Mouse (Mus musculus) E14TG2a.4 (cell line): ENCODE data around the gene Coq10a.

Experiments
- H3K27me3 ChIP-seq: 2 replicates; pipeline ENCODE4 v1.6.1; 2014; ENCODE audit warnings: low read length, control low read depth; ENCODE audit not compliant: insufficient read depth
- H3K36me3 ChIP-seq: 2 replicates; pipeline ENCODE4 v1.6.1; 2014; ENCODE audit warnings: low read length, control low read depth; ENCODE audit not compliant: insufficient read depth
- H3K4me1 ChIP-seq: replicated peaks from 2 replicates; pipeline ENCODE4 v1.6.1; 2014; ENCODE audit warnings: low read depth, low read length, control low read depth
- H3K4me3 ChIP-seq: replicated peaks from 2 replicates; pipeline ENCODE4 v1.5.1; 2014; ENCODE audit warnings: mild to moderate bottlenecking, low read length
- H3K9me3 ChIP-seq: 2 replicates; pipeline ENCODE4 v1.6.1; 2014; ENCODE audit warnings: low read length, control low read depth
- CTCF ChIP-seq: conservative IDR thresholded peaks from 2 replicates; pipeline ENCODE4 v1.5.1; 2014; ENCODE audit warnings: low read length
- NANOG ChIP-seq: IDR thresholded peaks from 2 replicates; pipeline ENCODE4 v1.6.1; 2014; ENCODE audit warnings: borderline replicate concordance, low read length, mixed read lengths
- POU5F1 ChIP-seq: IDR thresholded peaks from 2 replicates; pipeline ENCODE4 v1.6.1; 2014; ENCODE audit warnings: low read length, borderline replicate concordance

The Coq10a gene

DNA sequence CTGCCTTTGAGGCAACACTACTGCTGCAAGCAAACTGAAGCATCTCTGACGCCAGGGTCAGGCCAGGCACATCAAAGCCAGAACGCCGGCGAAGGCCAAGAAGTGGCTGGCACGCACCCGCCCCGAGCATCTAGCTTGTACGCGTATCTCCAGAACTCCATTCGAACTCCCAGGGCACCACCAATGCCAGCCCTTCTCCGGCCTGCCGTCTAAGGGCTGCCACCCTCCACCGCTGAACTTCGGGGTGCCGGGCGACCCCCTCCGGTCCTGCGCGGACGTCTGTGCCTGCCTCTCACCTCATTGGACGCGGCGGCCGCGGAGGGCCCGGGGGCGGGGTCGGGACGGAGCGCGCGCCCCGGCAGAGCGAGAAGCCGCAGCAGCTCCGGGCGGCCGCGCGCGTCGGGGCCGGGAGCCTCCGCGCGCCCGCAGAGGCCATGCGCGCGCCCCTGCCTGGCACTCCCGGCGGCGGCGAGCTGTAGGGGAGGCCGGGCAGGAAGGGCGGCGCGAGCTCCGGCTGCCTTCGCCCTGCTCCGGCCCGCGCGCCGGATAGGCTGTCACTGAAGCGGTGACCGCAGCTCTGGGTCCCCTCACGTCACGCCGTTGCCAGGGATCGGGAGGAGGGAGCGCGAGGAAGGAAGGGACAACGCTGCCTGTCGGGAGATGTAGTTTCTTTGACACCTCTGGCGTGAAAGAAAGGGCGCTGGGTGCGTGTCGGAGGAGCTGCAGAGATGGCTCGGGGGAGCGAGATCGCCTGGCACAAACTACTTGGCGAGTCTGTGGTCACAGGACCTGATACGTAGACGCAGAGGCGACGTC is at the start of gene Coq10a:
TSS of gene Coq10a (minus strand) at position 596 of the 816 bp plus-strand sequence.
- no peaks in the 10 kb centered on the region for H3K27me3 ChIP-seq
- peak within 1 kb of the TSS; percentile 89 for H3K4me3 ChIP-seq
- no peaks in the 10 kb centered on the region for H3K9me3 ChIP-seq
- H3K4me1 ChIP-seq = peaks cover 68% of the 10 kb centered on the region
- H3K36me3 ChIP-seq = peaks cover 30% of the 10 kb centered on the region
- TF ChIP-seq POU5F1 (no peak), NANOG (no peak), CTCF (no peak)

GRCm38 (mm10) chr10:128414848-128415247 is 46.1 kb upstream of the Coq10a start:
- no peaks in the 10 kb centered on the region for H3K9me3 ChIP-seq
- TF ChIP-seq NANOG (no peak), CTCF (no peak), POU5F1 (no peak)
- H3K27me3 ChIP-seq = no peaks in the 10 kb centered on the region
- H3K4me3 ChIP-seq = no peak overlapping the region
- peaks cover 58% of the 10 kb centered on the region for H3K4me1 ChIP-seq
- peaks cover 59% of the 10 kb centered on the region for H3K36me3 ChIP-seq

DNA sequence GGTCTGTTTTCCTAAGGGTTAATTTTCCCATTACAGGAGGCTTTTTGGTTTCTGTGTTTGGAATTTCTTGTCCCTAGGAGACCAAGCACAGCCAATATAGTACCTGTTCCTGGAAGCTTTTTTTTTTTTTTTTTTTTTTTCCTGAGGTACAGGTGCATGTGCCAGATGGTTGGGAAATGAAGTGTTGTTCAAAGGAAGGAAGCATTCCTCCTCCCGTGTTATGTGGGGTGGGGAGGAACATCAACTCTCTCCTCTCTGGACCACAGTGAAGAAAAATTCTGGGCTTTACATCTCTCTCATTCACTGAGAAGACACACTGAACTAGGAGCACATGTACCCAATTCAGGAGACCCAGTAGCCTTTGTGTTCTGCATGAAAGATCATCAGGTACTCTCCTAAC is 44.3 kb upstream of the Coq10a start:
- Histone ChIP-seq H3K27me3 (no peaks in the 10 kb centered on the region), H3K9me3 (no peaks in the 10 kb centered on the region), H3K36me3 (peaks cover 53% of the 10 kb centered on the region), H3K4me1 (peaks cover 65% of the 10 kb centered on the region), H3K4me3 (peak overlapping the region; percentile 95)
- TF ChIP-seq POU5F1 = no peak
- no peak for TF ChIP-seq CTCF
- TF ChIP-seq NANOG = no peak

- Histone ChIP-seq H3K4me3 (peak overlapping the region; percentile 95), H3K36me3 (peaks cover 52% of the 10 kb centered on the region), H3K4me1 (peaks cover 67% of the 10 kb centered on the region), H3K27me3 (no peaks in the 10 kb centered on the region), H3K9me3 (no peaks in the 10 kb centered on the region)
- no peak for TF ChIP-seq CTCF
- TF ChIP-seq POU5F1 = no peak
- no peak for TF ChIP-seq NANOG
These were observed 43.8 kb upstream of the Coq10a start for GRCm38 (mm10) chr10:128412558-128412957.

- TF ChIP-seq POU5F1 = no peak
- TF ChIP-seq NANOG = no peak
- no peak for TF ChIP-seq CTCF
- H3K36me3 ChIP-seq = peaks cover 53% of the 10 kb centered on the region
- no peaks in the 10 kb centered on the region for H3K27me3 ChIP-seq
- peak overlapping the region; percentile 95 for H3K4me3 ChIP-seq
- no peaks in the 10 kb centered on the region for H3K9me3 ChIP-seq
- H3K4me1 ChIP-seq = peaks cover 65% of the 10 kb centered on the region
These were observed 43.2 kb upstream of the Coq10a start for GRCm38 (mm10) chr10:128412055-128412381.

GRCm38 (mm10) chr10:128411211-128412054 is 42.6 kb upstream of the Coq10a start, which contains the start of the genes Nabp2 and Rnf41:
Gene Nabp2, minus strand, starts transcription at chr10:128411492.
Gene Rnf41, plus strand, starts transcription at chr10:128411657.
- TF ChIP-seq CTCF (no peak), NANOG (no peak), POU5F1 (no peak)
- no peaks in the 10 kb centered on the region for H3K27me3 ChIP-seq
- peak within 1 kb of the TSS; percentile 95 for H3K4me3 ChIP-seq
- peaks cover 53% of the 10 kb centered on the region for H3K36me3 ChIP-seq
- H3K4me1 ChIP-seq = peaks cover 61% of the 10 kb centered on the region
- H3K9me3 ChIP-seq = no peaks in the 10 kb centered on the region

DNA sequence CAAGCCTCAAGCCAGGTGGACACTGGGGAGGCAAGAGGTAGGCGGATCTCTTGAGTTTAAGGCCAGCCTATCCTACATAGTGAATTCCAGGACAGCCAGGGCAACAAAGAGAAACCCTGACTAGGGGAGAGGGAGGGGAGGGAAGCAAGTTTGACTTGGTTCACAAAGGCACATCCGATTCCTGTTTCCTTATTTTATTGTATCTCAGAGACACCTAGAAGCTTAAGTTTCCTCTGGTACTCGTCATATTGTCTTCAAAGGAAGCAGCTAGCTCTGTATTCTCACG is 41.7 kb upstream of the Coq10a start:
- no peaks in the 10 kb centered on the region for H3K27me3 ChIP-seq
- TF ChIP-seq POU5F1 = no peak
- no peak for TF ChIP-seq CTCF
- TF ChIP-seq NANOG = no peak
- H3K4me1 ChIP-seq = peaks cover 61% of the 10 kb centered on the region
- peak overlapping the region; percentile 95 for H3K4me3 ChIP-seq
- H3K36me3 ChIP-seq = peaks cover 53% of the 10 kb centered on the region
- no peaks in the 10 kb centered on the region for H3K9me3 ChIP-seq
